Mouse (Mus musculus): ENCODE data around the gene Uprt. TPM values are rescaled to one million over a fixed set of nuclear protein-coding genes. Genes with fewer than 3 reads are reported as not detected.

Uprt gene
- polyA plus RNA-seq (2017; shearing (Covaris generic)): 1 to 10 TPM; 1.0 to 2.6 TPM

GRCm38 (mm10) chrX:104482572-104483443, at the start of gene Uprt:
TSS of gene Uprt (plus strand) at chrX:104482818.

Other genes starting within 250 kb of the Uprt start
- gene Abcb7, start 69.0 kb upstream of the Uprt start, polyA plus RNA-seq (2017; shearing (Covaris generic)): 10 to 100 TPM; 14.7 to 16.4 TPM
- 10 to 100 TPM; 11.4 to 19.5 TPM for gene Zdhhc15, start 188.2 kb downstream of the Uprt start, polyA plus RNA-seq (2017; shearing (Covaris generic))

All from activated CD4-positive, CD25-positive, alpha-beta regulatory T cell (primary cell).